Mouse (Mus musculus) kidney, adult 2 months (tissue): ENCODE data around the gene Srcin1. TPM values are rescaled to one million over a fixed set of nuclear protein-coding genes. Genes with fewer than 3 reads are reported as not detected.

Experiments used
- DNase-seq: peaks from one replicate; pipeline ENCODE4 v3.0.0; 2021
- H3K27ac ChIP-seq: fragments of 200-500 bp; 2 replicates; pipeline ENCODE4 v1.5.1; 2012; ENCODE audit warnings: low read depth, low read length, control low read depth, inconsistent platforms; ENCODE audit not compliant: insufficient read depth
- H3K27me3 ChIP-seq: fragments of 200-500 bp; replicated peaks from 2 replicates; pipeline ENCODE4 v1.6.1; 2012; ENCODE audit warnings: mild to moderate bottlenecking, moderate library complexity, low read length, inconsistent platforms; ENCODE audit not compliant: control insufficient read depth, insufficient read depth
- H3K36me3 ChIP-seq: fragments of 200-500 bp; 2 replicates; pipeline ENCODE4 v1.6.1; 2012; ENCODE audit warnings: mild to moderate bottlenecking, moderate library complexity, low read length, inconsistent platforms; ENCODE audit not compliant: control insufficient read depth, insufficient read depth
- H3K4me1 ChIP-seq: fragments of 200-500 bp; 2 replicates; pipeline ENCODE4 v1.6.1; 2011; ENCODE audit warnings: low read length; ENCODE audit not compliant: control insufficient read depth, insufficient read depth
- H3K4me3 ChIP-seq: fragments of 200-500 bp; 2 replicates; pipeline ENCODE4 v1.5.1; 2011; ENCODE audit warnings: mild to moderate bottlenecking, low read depth, low read length, control low read depth; ENCODE audit not compliant: insufficient read depth
- CTCF ChIP-seq: fragments of 200-500 bp; conservative IDR thresholded peaks from 2 replicates; pipeline ENCODE4 v1.5.1; 2011; ENCODE audit warnings: low read depth, mild to moderate bottlenecking, control low read depth, low read length, moderate library complexity, mixed read lengths; ENCODE audit not compliant: insufficient read depth, insufficient read length
- POLR2A ChIP-seq: fragments of 200-500 bp; IDR thresholded peaks from one replicate; pipeline ENCODE4 v1.6.1; 2011; ENCODE audit warnings: low read depth, low read length, control low read depth
- WGBS: fragments of 180-500 bp; shearing (Covaris S2); methylation state at CpG from one replicate; pipeline ENCODE4 v1.1.7; 2018; 5-methylcytosine and 5-hydroxymethylcytosine counted together
- polyA plus RNA-seq: library from polyadenylated mRNA; depleted of rRNA; stranded (reverse); fragments of >200 nt; gene quantifications from 2 replicates; pipeline ENCODE4 v1.2.3, GENCODE M21; 2012

Gene Srcin1
- polyA plus RNA-seq, 1 experiment = 13.0 TPM

DNA sequence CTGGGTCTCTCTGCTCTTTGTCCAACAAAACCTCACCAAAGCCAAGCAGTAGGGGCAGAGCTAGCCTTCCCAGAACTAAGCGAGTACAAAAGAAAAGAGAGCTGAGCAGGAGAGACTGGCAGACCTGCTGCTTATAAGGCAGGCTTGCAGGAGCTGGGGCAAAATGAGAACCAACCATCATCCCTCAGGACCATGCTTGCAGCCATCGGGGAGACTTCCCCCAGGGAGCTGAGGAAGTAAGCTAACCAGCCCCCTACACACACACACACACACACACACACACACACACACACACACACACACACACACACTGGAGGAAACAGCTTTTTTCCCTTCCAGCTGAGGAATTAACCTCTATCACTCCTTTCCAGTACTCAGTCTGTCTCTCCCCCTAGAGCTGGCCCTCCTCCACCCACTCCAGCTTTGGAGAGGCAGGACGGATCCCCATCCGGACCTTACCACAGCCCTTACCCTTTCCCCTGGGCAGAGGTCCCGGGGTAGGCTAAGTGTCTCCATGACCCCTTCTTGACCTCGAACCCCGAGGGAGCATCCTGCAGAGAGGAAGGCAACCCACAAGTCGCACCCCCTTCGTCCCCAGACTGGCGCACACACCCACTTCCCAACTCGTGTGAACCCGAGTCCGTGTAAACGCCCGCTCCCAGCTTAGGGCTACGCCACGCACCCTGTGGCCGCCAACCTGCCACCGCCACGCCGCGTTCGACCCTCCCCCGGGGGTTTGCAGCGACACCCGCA, 30.0 kb downstream of the Srcin1 start:
- H3K4me1 ChIP-seq = peaks cover 15% of the 10 kb centered on the region; the same call in 1 of the 2 replicates
- 18% methylated on average over 26 of the region's 26 CpGs for WGBS
- TF ChIP-seq CTCF (no peak), POLR2A (no peak)
- DNase-seq = no peak
- H3K4me3 ChIP-seq = peak overlapping the region; percentile 56; the same call in 1 of the 2 replicates
- H3K36me3 ChIP-seq = no peaks in the 10 kb centered on the region
- no peak overlapping the region for H3K27ac ChIP-seq
- peaks cover 2% of the 10 kb centered on the region; the same call in 1 of the 2 replicates for H3K27me3 ChIP-seq

DNA sequence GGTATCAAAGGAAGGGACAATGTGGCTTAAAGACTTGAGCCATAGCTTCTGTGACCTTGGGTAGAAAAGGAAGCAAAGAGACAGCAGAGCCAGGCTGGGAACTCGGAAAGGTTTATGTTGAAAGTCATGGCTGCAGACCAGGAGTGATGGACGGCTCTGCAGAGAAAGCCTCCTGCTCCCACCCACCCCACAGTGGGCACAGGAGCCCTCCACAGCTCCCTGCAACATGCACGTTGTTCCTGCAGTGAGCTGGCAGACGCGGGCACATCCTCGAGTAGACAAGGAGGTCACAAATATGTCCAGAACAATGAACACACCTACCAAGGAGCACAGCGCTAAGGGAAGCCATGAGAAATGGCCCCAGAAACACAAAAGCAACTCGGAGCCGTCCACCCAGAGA, 32.1 kb downstream of the Srcin1 start:
- H3K4me1 ChIP-seq = peaks cover 15% of the 10 kb centered on the region; the same call in 1 of the 2 replicates
- peaks cover 2% of the 10 kb centered on the region; the same call in 1 of the 2 replicates for H3K27me3 ChIP-seq
- H3K36me3 ChIP-seq = no peaks in the 10 kb centered on the region
- H3K4me3 ChIP-seq = no peak overlapping the region
- no peak for TF ChIP-seq CTCF
- TF ChIP-seq POLR2A = no peak
- peak overlapping the region; percentile 65; the same call in 1 of the 2 replicates for H3K27ac ChIP-seq
- 75% methylated on average over 9 of the region's 9 CpGs for WGBS
- DNase-seq = no peak

DNA sequence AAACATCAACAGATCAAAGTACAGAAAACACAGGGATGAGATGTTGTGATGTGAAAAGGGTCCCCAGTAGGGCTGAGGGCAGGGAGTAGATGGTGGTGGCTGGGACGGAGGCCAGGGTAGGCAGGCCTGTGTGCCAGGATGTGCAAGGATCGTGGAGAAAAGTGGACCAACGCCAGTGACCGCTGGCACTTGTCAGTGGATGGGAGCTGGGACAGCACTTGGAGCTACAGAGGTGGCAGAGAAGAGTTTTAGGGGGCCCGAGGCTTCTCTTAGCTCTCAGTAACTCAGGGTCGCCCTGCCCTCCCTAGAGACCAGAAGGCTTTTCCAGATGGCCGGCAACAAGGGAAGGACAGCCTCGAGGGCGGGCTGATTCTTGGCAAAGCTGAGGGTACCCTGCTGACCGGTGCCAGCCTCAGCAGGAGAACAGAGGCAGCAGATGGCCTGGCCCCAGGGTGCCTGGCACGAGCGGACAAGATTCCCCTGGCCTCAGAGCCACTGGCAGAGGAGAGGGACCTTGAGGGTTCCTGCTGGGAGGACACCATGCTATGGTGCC, 32.7 kb downstream of the Srcin1 start:
- peak; percentile 94 for DNase-seq
- 46% methylated on average over 12 of the region's 12 CpGs for WGBS

DNA sequence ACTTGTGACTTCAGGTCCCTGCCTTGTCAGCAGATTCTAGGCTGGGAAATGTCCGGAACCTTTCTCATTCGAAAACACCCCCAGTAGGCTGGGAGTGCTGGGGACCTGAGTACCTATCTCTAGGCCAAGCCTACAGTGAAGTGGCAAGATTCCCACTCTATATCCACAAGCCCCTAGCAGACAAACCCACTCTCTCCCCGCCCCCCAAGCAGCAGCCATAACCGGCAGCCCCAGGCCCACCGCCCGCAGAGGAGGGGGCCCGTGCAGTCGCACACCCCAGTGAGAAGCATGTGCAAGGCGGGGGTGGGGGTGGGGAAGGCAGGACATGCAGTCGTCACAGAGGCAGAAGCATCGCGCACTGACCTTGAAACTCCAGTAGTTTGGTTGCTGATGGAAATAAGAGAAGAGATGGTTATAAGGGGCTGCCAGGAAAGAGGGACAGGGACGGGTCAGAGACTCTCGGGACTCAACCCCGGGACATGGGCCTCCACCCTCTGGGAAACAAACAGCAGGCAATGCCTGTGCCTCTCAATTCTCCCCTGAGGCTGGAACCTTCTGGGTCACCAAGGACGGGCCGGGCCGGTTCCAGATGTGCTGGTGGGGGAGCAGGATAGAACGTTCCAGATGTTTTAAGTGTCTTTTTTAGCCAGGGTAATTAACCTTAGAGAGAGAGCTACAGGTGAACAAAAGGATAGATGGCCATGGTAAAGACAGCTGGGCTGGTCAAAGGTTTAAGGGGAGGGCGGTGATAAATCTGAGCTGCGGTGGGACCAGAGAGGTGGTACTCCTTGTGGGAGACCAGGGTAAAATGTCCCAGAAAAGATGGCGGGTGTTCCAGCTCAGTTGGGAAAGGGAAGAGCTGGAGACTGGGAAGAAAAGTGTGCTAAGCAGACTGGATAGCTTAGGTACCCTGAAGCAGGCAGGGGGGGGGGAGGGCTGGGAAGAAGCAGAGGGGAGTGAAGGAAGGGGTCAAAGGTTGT, 33.5 kb downstream of the Srcin1 start:
- Histone ChIP-seq H3K27me3 (peaks cover 2% of the 10 kb centered on the region; the same call in 1 of the 2 replicates), H3K4me3 (no peak overlapping the region), H3K36me3 (no peaks in the 10 kb centered on the region), H3K4me1 (peaks cover 15% of the 10 kb centered on the region; the same call in 1 of the 2 replicates), H3K27ac (peak overlapping the region; percentile 45)
- peak; percentile 36 for DNase-seq
- WGBS = 65% methylated on average over 22 of the region's 22 CpGs
- no peak for TF ChIP-seq CTCF
- TF ChIP-seq POLR2A = no peak

More for the DNA sequence above, 32.7 kb downstream of the Srcin1 start:
- H3K27ac ChIP-seq = peak overlapping the region; percentile 65; the same call in 1 of the 2 replicates
- TF ChIP-seq POLR2A (no peak), CTCF (no peak)
- H3K27me3 ChIP-seq = peaks cover 2% of the 10 kb centered on the region; the same call in 1 of the 2 replicates
- H3K36me3 ChIP-seq = no peaks in the 10 kb centered on the region
- H3K4me1 ChIP-seq = peaks cover 15% of the 10 kb centered on the region; the same call in 1 of the 2 replicates
- H3K4me3 ChIP-seq = no peak overlapping the region

DNA sequence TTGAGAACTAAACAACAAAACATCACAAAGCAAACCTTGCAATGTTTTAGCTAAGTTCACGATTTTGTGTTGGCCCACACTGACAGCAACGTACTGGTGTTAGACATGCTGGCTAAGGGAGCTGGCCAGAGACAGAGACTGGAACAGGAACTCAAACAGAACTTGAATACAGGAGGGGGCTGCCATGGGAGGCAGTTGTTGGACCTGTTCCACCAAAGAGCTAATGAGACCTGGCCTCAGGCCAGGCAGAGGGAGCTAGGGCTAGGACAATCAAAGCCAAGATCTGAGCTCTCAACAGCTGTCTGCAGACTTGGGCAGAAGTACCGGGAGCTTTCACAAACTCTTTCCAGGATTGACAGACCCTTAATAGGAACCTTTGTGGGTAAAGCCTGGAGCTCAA, 35.4 kb downstream of the Srcin1 start:
- H3K4me3 ChIP-seq = no peak overlapping the region
- no peak overlapping the region for H3K27ac ChIP-seq
- H3K4me1 ChIP-seq = peaks cover 22% of the 10 kb centered on the region; the same call in 1 of the 2 replicates
- H3K36me3 ChIP-seq = no peaks in the 10 kb centered on the region
- WGBS = 30% methylated on average over 3 of the region's 3 CpGs
- DNase-seq = peak; percentile 58
- H3K27me3 ChIP-seq = no peaks in the 10 kb centered on the region
- TF ChIP-seq CTCF (no peak), POLR2A (no peak)

DNA sequence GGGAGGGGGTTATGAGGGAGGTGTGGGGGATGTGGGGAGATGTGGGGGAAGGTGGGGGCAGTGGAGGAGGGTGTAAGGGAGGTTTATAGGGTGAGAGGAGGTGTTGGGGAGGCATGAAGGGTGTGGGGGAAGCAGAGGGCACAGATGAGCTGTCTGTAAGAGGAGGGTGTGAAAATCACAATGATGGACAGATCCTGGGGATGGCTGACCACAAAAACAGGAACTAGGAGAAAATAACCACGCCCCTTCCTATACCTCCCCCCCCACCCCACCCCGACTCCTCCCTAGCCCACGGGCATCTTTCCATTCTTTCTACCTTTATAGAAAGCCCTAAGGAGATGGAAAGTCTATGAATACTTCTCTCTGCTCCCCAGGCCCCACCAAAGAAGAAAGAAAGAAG, 35.9 kb downstream of the Srcin1 start:
- DNase-seq = no peak
- H3K27ac ChIP-seq = no peak overlapping the region
- no peaks in the 10 kb centered on the region for H3K27me3 ChIP-seq
- peaks cover 22% of the 10 kb centered on the region; the same call in 1 of the 2 replicates for H3K4me1 ChIP-seq
- TF ChIP-seq POLR2A (no peak), CTCF (no peak)
- H3K4me3 ChIP-seq = no peak overlapping the region
- H3K36me3 ChIP-seq = no peaks in the 10 kb centered on the region
- 50% methylated on average over 3 of the region's 3 CpGs for WGBS
